Mouse (Mus musculus) megakaryocyte, embryonic 14.5 days (primary cell): ENCODE results near the gene Ttc19. TPM values are rescaled to one million over a fixed set of nuclear protein-coding genes. Genes with fewer than 3 reads are reported as not detected.
"Not testable (repeated sequence)": the region's sequence is repeated elsewhere in the genome, so short reads cannot be mapped to it uniquely, and the experiment has no call there.

Source experiments
- H3K27me3 ChIP-seq: replicated peaks from 2 replicates; pipeline ENCODE3; 2012; ENCODE audit warnings: inconsistent platforms
- H3K36me3 ChIP-seq: replicated peaks from 2 replicates; pipeline ENCODE3; 2012; ENCODE audit warnings: low read length, inconsistent platforms, mixed read lengths
- H3K4me1 ChIP-seq: 2 replicates; pipeline ENCODE4 v1.6.1; 2012; ENCODE audit warnings: inconsistent platforms
- H3K4me3 ChIP-seq: replicated peaks from 2 replicates; pipeline ENCODE3; 2012; ENCODE audit warnings: moderate library complexity, mild to moderate bottlenecking, inconsistent platforms
- H3K9me3 ChIP-seq: 2 replicates; pipeline ENCODE4 v1.6.1; 2012; ENCODE audit warnings: inconsistent platforms
- FLI1 ChIP-seq: IDR thresholded peaks from 2 replicates; pipeline ENCODE4 v1.6.1; 2012; ENCODE audit warnings: low read length, inconsistent platforms, mixed read lengths
- GATA1 ChIP-seq: IDR thresholded peaks from 3 replicates; pipeline ENCODE4 v1.6.1; 2012; ENCODE audit warnings: mixed read lengths, low read length, inconsistent platforms, borderline replicate concordance
- polyA plus RNA-seq: library from polyadenylated mRNA; stranded (reverse); fragments of >175 nt; gene quantifications from 2 replicates; pipeline ENCODE4 v1.2.3, GENCODE M21; 2012; ENCODE audit warnings: low replicate concordance; ENCODE audit not compliant: insufficient read depth

The Ttc19 gene
- polyA plus RNA-seq, 1 experiment, result 2.7 TPM

- Histone ChIP-seq H3K27me3 (no peaks in the 10 kb centered on the region), H3K4me3 (peak overlapping the region; percentile 80), H3K9me3 (no peaks in the 10 kb centered on the region), H3K4me1 (peaks cover 47% of the 10 kb centered on the region), H3K36me3 (peaks cover 30% of the 10 kb centered on the region)
- TF ChIP-seq FLI1 (no peak), GATA1 (no peak)
Measured at GRCm38 (mm10) chr11:62278027-62278426, 3.2 kb upstream of the Ttc19 start.

- no peak for TF ChIP-seq GATA1
- TF ChIP-seq FLI1, result no peak
- peak overlapping the region; percentile 94 for H3K4me3 ChIP-seq
- H3K27me3 ChIP-seq, result no peaks in the 10 kb centered on the region
- H3K9me3 ChIP-seq, result no peaks in the 10 kb centered on the region
- peaks cover 44% of the 10 kb centered on the region for H3K36me3 ChIP-seq
- peaks cover 46% of the 10 kb centered on the region for H3K4me1 ChIP-seq
Measured at GRCm38 (mm10) chr11:62281601-62281997, 326 bp downstream of the Ttc19 start.

- not testable (repeated sequence) for H3K4me3 ChIP-seq, H3K27me3 ChIP-seq, H3K9me3 ChIP-seq
- Histone ChIP-seq H3K36me3 (peaks cover 59% of the 10 kb centered on the region), H3K4me1 (peaks cover 38% of the 10 kb centered on the region)
Measured at GRCm38 (mm10) chr11:62284020-62284419, 2.7 kb downstream of the Ttc19 start.

- H3K36me3 ChIP-seq, result peaks cover 67% of the 10 kb centered on the region
- H3K4me1 ChIP-seq, result peaks cover 32% of the 10 kb centered on the region
- no peaks in the 10 kb centered on the region for H3K27me3 ChIP-seq
- TF ChIP-seq GATA1, result no peak
- no peak for TF ChIP-seq FLI1
- H3K9me3 ChIP-seq, result no peaks in the 10 kb centered on the region
- no peak overlapping the region for H3K4me3 ChIP-seq
Measured at GRCm38 (mm10) chr11:62285020-62285419, 3.7 kb downstream of the Ttc19 start.

DNA sequence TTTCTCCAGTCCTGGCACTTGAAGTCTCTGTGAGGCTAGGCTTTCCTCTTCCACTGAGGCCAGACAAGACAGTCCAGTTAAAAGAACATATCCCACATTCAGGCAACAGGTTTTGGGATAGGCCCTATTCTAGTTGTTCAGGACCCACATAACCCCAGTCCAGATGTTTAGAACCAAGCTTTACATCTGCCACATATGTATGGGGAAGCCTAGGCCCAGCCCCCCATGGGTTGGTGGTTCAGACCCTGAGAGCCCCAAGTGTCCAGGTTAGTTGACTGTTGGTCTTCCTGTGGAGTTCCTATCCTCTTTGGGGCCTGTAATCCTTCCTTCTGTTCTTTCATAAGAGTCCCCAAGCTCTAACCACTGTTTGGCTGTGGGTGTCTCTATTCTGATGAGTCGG, 6.4 kb downstream of the Ttc19 start:
- H3K4me3 ChIP-seq, result no peak overlapping the region
- TF ChIP-seq FLI1, result no peak
- H3K4me1 ChIP-seq, result peaks cover 19% of the 10 kb centered on the region
- no peaks in the 10 kb centered on the region for H3K27me3 ChIP-seq
- H3K9me3 ChIP-seq, result no peaks in the 10 kb centered on the region
- peaks cover 89% of the 10 kb centered on the region for H3K36me3 ChIP-seq

GRCm38 (mm10) chr11:62294121-62294520, 12.8 kb downstream of the Ttc19 start:
- H3K27me3 ChIP-seq, result no peaks in the 10 kb centered on the region
- TF ChIP-seq GATA1 (no peak), FLI1 (no peak)
- no peaks in the 10 kb centered on the region for H3K9me3 ChIP-seq
- no peak overlapping the region for H3K4me3 ChIP-seq
- H3K36me3 ChIP-seq, result peaks cover 80% of the 10 kb centered on the region
- peaks cover 8% of the 10 kb centered on the region for H3K4me1 ChIP-seq

- H3K4me3 ChIP-seq, result no peak overlapping the region
- H3K4me1 ChIP-seq, result peaks cover 18% of the 10 kb centered on the region
- H3K36me3 ChIP-seq, result peaks cover 48% of the 10 kb centered on the region
- H3K9me3 ChIP-seq, result no peaks in the 10 kb centered on the region
- H3K27me3 ChIP-seq, result no peaks in the 10 kb centered on the region
- TF ChIP-seq FLI1 (no peak), GATA1 (no peak)
Measured at GRCm38 (mm10) chr11:62298883-62299282, 17.6 kb downstream of the Ttc19 start.

- H3K4me3 ChIP-seq, result no peak overlapping the region
- H3K4me1 ChIP-seq, result peaks cover 21% of the 10 kb centered on the region
- TF ChIP-seq GATA1 (no peak), FLI1 (no peak)
- peaks cover 64% of the 10 kb centered on the region for H3K36me3 ChIP-seq
- no peaks in the 10 kb centered on the region for H3K9me3 ChIP-seq
- no peaks in the 10 kb centered on the region for H3K27me3 ChIP-seq
Measured at GRCm38 (mm10) chr11:62305866-62306265, 24.6 kb downstream of the Ttc19 start.

DNA sequence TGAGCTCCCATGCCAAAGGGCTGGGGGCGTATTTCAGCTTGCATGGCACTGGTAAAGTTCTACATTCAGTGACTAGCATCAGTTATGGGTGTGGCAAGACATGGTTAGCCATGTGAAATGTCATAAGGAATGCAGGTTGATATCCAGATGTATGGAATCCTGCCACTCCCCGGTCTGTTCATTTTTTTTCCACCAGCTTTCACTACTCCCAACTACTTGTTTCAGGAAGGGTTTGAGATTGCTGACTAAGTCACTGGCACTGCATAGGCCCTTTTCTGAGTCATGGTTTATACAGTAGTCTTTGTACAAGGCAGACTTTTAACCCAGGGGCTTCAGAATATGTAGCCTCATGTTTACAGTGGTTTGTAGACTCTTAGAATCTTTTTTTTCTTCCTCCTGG, 28.0 kb downstream of the Ttc19 start:
- Histone ChIP-seq H3K9me3 (no peaks in the 10 kb centered on the region), H3K4me3 (no peak overlapping the region), H3K36me3 (peaks cover 77% of the 10 kb centered on the region), H3K27me3 (no peaks in the 10 kb centered on the region), H3K4me1 (peaks cover 8% of the 10 kb centered on the region; the same call in 1 of the 2 replicates)
- TF ChIP-seq FLI1, result no peak
- no peak for TF ChIP-seq GATA1

- Histone ChIP-seq H3K27me3 (no peaks in the 10 kb centered on the region), H3K36me3 (peaks cover 79% of the 10 kb centered on the region), H3K4me1 (no peaks in the 10 kb centered on the region), H3K9me3 (no peaks in the 10 kb centered on the region), H3K4me3 (no peak overlapping the region)
- no peak for TF ChIP-seq GATA1
- TF ChIP-seq FLI1, result no peak
Measured at GRCm38 (mm10) chr11:62314984-62315383, 33.7 kb downstream of the Ttc19 start.

- Histone ChIP-seq H3K9me3 (no peaks in the 10 kb centered on the region), H3K4me3 (no peak overlapping the region), H3K36me3 (peaks cover 97% of the 10 kb centered on the region), H3K27me3 (no peaks in the 10 kb centered on the region), H3K4me1 (no peaks in the 10 kb centered on the region)
- TF ChIP-seq FLI1 (no peak), GATA1 (no peak)
Measured at GRCm38 (mm10) chr11:62317746-62318145, 36.5 kb downstream of the Ttc19 start.
